Mouse (Mus musculus) hindlimb bud, embryonic 11.5 days (tissue): Measurements from ENCODE around the gene Ppp1r13l.

Source experiments
- DNase-seq: peaks from one replicate; pipeline ENCODE4 v3.0.0-alpha.2; 2012; ENCODE audit warnings: low read depth, low spot score; ENCODE audit errors: extremely low spot score

Gene Ppp1r13l

DNA sequence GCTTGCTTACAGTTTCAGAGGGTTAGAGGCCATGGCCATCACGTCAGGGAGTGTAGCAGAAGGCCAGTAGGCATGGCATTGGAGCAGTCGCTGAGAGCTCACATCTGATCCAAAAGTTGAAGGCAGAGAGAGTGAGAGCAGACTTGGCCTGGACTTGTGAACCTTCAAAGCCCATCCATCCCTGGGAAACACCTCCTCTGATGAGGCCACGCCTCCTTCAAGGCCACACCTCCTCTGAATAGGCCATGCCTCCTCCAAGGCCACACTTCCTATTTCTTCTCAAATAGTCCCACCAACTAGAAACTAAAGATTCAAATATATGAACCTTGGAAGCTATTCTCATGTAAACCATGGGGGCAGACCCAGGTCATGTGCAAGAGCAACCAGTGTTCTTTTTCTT lies 24.0 kb upstream of the Ppp1r13l start:
- DNase-seq: no peak

DNA sequence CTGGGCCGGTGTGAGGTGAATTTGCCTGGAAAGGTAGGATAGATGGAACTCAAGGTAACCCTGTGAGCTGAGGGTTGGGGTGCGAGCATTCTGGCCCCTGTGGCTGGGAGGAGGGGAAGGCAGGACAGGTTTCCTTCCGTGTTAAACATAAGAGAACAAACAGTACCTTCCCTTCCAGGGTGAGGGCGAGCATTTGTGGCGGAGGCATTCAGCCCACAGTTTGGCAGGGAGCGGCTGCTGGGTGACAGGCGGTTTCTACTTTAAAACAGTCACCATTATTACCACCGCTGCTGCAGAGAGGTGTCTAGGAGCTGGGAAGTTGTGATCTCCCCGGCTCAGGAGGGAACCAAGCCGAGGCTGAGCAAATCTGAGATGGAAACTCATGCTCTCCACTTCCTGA lies 22.4 kb upstream of the Ppp1r13l start:
- no peak for DNase-seq

DNA sequence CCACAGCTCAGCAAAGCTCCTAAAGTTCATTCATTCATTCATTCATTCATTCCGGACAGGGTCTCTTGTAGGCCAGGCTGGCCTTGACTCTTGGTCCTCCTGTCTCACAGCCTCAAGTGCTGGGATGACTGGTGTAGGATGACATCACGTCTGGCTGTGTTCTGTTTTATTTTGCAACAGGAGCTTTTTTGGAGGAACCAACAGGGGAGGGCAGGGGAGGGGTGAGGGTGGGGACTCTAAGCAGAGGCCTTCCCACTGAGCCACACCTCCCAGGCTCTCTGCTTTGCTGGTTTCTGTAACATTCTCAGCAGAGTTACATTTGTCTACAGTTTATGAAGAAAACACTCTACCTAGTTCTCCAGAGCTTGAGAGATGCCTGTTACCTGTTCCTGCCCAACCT lies 21.5 kb upstream of the Ppp1r13l start:
- DNase-seq: no peak

DNA sequence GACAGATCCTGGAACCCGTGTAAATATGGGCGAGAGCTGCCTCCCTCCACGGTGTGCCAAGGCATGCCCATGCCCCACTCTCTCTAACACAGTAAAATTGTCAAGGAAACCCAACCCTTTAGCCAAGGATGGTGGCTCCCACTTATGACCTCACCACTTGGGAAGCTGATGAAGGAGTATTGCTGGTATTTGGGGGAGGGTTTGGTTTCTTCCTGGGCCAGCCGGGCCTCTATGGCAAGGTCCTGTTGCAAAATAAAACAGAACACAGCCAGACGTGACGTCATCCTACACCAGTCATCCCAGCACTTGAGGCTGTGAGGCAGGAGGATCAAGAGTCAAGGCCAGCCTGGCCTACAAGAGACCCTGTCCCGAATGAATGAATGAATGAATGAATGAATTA lies 21.0 kb upstream of the Ppp1r13l start:
- DNase-seq: no peak

DNA sequence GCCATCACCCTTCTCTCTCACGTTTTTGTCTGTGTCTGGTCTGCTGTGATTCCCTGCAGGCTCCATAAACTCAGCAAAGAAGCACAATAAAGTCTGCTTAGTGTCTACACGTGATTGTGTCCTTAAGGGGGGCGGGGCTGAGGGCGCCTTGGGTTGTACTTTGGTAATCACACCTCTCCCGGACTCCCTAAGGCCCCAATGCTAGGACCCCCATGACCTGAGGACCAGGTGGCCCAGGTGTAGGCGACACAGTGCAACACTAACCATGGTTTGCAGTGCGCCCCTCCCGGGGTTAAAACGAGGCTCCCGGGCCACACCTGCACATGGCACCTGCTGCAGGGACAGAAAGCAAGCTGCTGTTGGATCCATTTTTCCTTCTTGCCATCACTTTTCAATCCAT lies 18.3 kb upstream of the Ppp1r13l start:
- DNase-seq: no peak

DNA sequence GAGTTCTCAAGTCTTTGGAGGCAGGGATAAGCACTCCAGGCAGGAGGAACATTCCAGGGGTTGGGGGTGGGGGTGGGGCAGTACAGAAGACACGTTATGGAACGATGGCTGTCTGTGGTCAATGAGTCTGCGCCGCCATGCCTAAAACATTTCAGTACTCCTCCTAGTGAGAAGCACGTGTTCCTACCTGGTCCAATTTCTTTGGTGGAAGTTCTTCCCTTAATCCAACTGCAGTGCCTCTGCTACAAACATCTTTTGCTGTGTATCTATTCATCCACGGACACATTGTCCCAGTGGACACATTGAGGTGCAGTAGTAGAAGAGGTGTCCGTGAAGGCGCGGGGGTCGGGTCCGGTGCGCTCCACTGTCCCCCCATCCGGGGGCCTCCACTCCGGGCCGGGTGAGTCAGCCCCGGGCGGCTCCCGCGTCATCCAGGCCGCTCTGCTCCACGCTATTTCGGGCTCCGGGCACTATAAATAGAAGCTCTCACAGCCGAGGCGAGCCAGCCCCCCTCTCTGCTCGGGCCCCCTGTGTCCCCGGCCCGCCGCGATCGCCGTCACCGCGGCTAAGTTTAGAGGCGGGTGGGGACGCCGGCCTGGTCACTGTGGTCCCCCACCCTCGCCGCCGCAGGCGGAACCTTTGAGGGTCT lies 17.7 kb upstream of the Ppp1r13l start:
- no peak for DNase-seq

DNA sequence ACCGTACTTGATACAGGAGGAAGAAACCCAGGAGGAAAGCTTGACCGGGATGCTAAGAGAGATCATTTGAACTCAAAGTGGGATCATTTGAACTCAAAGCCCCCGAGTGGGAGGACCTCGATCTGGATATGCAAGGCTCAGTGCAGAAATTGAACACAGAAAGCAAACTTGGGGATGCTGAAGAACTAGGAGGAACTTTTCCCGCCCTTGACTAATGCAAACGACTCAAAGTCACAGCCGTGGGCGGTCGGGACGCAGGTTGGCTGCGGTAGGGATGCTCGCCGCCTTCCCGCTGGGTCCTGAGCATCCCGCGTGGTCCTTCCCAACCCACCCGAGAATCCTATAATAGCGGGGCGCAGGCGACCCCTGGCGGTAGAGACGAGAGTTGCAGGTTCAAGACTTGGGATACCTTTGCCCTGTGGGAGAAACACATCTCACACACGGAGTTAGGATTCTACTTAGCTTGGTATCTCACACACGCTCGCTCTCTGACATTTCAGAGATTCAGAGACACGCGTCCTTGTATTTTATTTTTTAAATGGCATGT lies 17.0 kb upstream of the Ppp1r13l start:
- no peak for DNase-seq

DNA sequence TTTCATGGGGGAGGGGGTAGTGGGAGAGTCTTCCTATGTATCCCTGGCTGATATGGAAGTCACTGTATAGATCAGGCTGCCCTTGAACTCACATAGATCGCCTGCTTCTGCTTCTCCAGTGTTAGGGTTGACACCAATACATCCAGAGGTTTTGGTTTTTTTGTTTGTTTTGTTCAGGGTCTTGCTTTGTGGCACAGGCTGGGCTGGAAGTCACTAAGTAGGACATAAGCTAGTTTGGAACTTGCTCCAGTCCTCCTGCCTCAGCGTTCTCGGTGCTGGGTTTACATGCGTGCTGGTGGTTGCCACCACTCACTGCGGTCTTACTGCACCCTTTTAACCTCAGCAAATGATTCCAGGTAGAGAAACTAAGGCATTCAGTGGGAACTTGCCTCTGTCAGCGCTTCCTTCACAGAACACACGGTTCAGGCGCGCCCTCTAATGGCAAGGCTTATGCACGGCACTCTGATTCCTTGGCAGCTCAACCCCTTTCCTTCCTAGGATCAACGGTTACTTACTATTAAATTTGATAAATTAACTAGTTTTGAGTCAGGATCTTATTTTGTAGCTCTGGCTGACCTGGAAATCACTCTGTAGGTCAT lies 16.2 kb upstream of the Ppp1r13l start:
- DNase-seq: no peak

DNA sequence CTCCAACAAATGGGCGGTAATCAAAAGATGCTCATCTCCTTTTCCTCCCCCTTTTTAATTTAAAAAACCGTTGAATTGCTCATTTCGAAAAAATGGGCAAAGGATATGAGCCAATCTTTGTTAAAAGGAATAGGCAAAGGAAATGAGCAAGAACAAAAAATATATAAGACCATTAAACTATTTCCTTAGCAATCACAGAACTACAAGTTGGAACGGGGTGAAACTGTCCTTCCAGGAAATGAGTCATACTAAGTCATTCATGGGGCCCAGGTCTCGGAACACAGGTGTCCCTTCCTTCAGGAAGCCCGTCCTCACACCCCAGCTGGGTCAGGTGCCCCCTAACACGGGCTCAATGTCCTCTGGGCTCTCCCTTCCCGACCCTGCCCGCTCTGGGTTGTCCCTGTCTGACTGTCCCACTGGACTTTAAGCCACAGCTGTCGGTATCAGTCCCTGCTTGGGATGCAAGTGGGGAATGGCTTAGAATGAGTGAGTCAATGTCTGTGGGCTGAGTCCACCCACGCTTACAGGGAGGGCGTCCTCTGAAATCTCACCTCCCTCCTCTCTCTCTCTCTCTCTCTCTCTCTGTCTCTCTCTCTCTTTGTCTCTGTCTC lies 15.2 kb upstream of the Ppp1r13l start, which contains the start of gene Ercc1:
Ercc1 (plus strand) TSS at position 542 of the 611 bp plus-strand sequence.
- no peak for DNase-seq

DNA sequence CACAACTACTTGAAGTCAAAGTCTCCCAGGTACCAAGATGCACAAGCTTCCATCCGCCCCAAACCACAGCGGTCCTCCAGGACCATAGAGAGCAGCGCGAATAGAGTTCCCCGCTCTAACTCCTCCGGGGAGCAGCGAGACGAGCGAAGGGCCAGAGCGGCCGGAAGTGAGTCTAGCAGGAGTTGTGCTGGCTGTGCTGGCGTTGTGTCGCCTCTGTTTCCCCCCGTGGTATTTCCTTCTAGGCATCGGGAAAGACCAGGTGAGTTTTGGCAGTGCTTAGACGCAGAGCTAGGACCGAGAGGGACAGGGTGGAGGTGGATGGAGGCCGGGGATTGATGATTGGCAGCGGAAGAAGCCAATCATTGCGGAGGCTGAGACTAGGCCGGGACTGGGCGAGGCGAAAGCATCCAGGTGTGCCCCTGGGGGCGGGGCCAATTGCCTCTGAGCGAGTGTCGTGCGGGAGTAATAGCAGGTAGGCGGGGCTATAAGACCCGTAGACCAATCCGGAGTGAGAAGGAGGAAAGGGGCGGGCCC lies 14.5 kb upstream of the Ppp1r13l start:
- DNase-seq: peak; percentile 97

DNA sequence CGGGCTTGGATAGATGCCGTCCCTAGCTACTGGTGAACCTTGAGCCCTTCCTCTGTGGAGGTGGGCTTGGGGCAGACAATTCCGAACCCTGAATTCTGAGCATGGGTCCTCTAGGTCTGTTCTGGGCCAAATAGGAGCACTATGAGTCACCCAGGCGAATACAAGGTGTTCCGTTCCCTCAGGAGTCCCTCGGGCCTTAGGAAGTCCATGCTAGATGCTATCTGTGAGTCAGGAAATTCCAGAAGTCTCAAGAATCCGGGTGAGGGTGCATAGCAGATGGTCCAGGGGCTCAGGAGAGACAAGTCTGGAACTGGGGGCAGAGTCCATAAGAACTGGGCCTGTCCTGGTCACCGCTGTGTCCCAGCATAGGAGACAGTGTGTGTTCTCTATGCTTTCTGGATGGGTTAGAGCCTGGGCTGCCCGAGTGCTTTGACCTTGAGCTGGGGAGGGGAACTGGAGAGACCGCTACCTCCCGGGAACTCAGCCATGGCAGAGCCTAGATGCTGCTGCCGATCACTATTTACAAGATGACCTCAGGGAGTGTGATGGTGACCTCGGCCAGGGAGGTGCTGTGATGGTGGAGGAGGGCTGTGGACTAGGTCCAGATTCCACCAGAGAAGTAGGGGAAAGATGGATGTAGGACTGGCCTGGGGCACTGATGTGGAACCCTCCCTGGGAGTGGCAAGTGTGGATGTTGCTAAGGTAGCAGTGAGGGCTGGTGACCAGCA lies 10.2 kb upstream of the Ppp1r13l start:
- DNase-seq: no peak

DNA sequence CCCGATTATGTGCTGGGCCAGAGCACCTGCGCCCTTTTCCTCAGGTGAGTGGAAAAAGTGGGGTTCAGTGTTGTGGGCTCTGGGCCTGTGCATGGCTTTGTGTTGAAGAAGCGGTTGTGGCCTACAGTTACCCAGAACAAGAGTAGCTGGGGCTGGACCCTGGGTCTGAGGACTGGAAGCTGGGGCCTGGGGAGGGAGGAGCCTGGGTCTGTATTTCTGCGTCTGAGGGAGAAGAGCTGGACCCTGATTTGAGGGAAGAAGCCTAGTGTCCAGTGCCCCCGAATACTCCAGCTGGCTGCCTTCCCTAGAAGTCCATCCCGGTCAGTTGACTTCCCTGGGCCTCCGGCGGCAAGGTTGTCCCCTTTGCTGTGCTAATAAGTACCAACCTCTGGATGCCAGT lies 9.3 kb upstream of the Ppp1r13l start:
- no peak for DNase-seq

DNA sequence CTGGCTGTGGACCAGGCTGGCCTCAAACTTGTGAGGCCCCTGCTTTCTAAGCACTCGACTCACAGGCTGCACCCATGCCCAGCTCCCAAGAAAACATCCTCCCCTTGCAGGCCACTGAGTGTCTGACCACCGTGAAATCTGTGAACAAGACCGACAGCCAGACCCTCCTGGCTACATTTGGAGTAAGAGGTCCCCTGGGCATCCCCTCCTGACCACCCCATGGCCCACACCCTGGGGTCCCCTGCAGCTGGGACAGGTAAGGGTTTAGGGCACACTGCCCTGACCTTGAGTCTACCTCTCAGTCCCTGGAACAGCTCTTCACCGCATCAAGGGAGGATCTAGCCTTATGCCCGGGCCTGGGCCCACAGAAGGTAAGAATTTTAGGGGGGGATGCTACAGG lies 4.6 kb upstream of the Ppp1r13l start:
- DNase-seq: no peak

DNA sequence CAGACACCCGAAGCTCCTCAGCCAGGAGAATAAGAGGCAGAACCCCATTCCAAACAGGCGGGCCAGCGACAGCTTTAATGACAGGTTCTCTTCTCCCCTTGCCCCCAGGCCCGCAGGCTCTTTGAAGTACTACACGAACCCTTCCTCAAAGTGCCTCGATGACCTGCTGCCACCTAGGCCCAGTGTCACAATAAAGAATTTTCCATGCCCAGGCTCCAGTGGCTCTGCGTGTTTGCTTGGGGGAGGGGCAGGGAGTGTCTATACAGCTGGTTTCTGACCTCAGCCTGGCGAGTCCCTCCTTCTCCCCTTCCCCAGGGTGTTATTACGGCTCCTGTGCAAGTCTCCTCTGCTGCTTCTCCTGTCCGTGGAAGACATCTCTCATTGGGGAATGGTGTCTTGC lies 3.2 kb upstream of the Ppp1r13l start:
- no peak for DNase-seq

DNA sequence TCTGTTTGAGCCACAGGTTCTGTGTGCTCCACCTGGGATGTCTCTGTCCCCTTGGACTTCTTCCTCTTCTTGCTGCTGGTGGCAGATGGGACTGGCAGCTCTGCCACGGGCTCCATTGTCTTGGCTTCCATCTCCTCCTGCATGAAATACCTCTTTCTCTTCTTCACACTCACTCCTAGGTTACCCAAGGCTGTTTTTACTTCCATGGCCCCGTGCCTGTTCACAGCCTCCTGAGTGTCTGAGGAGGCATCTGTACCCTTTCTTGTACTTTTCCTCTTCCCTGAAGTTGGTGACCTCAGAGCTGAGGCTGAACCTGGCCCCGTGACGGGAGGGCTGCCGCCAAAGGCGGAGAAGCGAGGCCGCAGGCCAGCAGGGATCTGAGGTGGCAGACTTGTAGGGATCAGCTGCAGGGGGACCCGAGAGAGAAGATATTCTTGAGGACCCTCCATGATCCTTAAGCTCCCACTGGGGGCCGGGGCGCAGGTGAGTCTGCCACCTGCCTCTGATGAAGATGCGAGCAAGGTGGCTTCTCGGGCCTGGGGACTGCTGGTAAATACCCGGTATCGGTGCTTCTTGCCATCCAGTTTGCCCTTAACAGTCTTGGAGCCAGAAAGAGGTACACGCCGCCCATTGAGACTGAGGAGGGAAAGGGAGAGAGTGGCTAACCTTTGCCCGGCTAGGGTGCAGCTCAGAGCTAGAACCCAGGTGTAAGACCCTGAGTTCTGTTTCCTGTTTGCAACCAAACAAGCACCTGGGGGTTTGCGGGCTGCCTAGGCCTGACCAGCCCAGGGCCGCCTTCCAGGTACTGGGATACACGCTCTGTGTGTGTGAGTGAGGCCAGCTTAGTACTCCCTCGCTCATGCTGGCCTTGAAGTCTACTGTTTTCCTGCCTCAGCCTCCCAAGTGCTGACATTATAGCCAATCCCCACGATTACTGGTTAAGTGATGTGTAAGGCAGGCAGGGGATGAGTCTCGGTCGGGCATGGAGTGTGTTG lies 1.9 kb upstream of the Ppp1r13l start:
- no peak for DNase-seq

DNA sequence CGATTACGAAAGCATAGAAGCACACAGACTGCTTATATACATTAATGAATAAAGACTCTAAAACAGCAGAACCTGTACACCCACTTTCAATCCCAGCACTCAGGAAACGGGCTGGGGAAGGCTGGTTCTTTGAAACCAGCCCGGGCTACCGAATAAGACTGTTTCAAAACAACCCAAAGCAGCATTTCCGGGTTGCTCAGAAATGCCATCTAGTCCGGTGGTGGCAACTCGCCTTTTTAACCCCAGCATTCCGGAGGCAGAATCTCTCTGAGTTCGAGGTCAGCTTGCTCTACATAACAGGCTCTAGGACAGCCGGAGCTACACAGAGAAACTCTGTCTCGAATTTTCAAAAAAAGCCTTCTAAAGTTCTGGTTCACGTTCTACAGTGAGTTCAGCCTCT lies 915 bp upstream of the Ppp1r13l start:
- no peak for DNase-seq

DNA sequence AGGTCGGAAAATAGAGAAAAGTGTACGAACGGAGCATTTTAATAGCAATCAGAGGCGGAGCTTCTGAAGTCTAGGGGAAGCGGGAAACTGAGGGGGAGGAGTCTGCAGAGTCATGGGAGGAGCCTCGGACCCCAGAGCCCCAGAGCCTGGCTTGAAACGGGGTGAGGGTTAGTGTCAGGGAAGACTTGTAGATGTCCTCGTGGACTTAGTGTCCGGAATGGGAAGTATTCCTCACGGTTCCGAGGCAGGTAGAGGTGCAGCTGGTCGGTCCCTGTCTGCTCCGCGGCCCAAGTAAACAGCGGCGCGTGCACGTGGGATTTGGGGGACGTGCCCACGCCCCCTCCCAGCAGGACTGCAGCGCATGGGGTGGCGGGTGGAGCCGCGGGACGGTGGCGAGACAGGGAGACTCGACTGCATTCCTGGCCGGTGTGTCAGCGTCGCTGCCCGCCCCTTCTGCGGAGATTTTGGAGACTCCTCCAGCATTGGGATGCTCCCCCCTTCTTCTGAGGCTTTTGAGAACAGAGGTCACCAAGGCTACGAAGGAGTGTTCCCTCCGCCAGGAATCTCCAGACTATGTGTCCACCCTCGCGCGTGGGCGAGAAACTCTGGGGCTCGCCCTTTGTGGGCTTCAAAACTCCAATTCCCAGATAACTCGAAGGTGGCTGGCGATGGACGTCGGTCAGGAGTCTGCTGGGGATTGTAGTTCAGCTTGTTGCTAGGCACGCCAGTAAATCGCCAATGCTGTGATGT lies 518 bp downstream of the Ppp1r13l start:
- DNase-seq: no peak

DNA sequence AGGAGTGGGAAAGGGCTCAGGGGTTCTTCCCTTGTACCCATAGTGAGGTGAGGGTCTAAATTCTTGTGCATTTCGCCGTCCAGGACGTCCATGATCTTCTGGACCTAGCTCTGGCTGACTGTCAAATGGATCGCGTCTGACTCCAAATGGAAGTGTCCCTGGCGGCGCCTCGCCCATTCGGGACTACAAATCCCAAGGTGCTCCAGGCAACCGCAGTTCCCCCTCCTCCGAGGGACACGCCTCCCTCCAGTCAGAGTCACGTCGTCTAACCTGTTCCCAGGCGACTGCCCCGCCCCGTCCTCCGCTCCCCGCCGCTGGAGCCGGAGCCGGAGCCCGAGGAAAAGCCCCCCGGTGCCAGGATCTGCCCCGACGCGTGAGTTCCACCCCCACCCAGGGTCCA lies 1.4 kb downstream of the Ppp1r13l start:
- no peak for DNase-seq

DNA sequence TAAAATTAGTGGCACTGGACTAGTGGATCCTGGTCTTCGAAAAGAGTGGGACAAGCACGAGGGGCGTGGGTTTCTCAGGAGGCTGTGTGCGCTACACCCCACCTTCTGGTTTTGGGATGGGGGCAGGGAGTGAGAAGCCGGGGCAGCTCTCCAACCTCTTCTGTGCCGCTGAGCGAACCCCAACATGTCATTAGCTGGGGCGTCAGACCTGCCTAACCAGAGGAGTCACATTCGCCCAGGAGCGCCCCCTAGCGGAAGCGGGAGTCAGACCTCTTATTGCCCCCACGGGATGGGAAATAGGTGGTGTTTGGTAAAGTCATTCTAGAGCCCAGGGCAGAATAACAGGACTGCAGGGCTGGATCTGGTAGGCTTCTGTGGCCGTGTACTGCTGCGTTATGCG lies 2.2 kb downstream of the Ppp1r13l start:
- DNase-seq: no peak

DNA sequence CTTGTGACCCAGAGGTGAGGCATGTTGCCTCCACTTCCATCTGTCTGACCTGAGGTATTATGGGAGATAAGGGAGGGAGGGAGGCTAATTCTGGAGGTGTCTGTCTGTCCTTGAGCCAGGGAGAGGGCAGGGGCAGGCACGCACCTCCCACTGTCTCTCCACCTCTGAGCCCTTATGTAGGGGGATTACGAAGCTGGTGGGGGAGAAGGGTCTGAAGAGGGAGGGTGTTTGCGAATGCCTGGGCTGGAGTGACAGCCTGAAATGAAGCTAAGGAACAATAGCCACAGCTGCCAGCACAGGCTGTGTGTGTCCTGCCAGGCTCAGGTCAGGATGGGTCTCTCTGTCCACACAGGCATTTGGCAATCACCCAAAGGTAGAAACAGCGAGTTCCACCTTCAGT lies 2.7 kb downstream of the Ppp1r13l start:
- DNase-seq: no peak
